Mouse (Mus musculus) mesoderm, embryonic 11.5 days (tissue): ENCODE measurements at regions not wholly inside any gene's neighbourhood (a gene's known extent, or its start where the extent isn't known, plus 50 kb on each side); places are given as distances from the start of the nearest gene placed in this dataset.

Source experiments
- DNase-seq: peaks from one replicate; pipeline ENCODE4 v3.0.0-alpha.2; 2012; ENCODE audit warnings: low read depth, low spot score

- DNase-seq: peak; percentile 12
Measured at GRCm38 (mm10) chrX:141800848-141801247, 74.2 kb downstream of the Gm15294 start.
